Mouse (Mus musculus) midbrain, embryonic 15.5 days (tissue): ENCODE data around the gene Cmip. TPM values are rescaled to one million over a fixed set of nuclear protein-coding genes. Genes with fewer than 3 reads are reported as not detected.

Experiments
- ATAC-seq: fragments of 200-750 bp; cut with Nextera tagmentation; replicated peaks from 2 replicates; pipeline ENCODE4 v1.8.0; 2017; ENCODE audit warnings: moderate TSS enrichment
- H3K27ac ChIP-seq: fragments of 300-500 bp; sonication (generic); 2 replicates; pipeline ENCODE4 v1.5.1; 2015; ENCODE audit warnings: mild to moderate bottlenecking, inconsistent platforms
- H3K27me3 ChIP-seq: fragments of 300-500 bp; sonication (generic); replicated peaks from 2 replicates; pipeline ENCODE4 v1.6.1; 2015; ENCODE audit warnings: inconsistent platforms
- H3K36me3 ChIP-seq: fragments of 300-500 bp; sonication (generic); replicated peaks from 2 replicates; pipeline ENCODE4 v1.6.1; 2015; ENCODE audit warnings: inconsistent platforms
- H3K4me1 ChIP-seq: fragments of 300-500 bp; sonication (generic); 2 replicates; pipeline ENCODE4 v1.6.1; 2015; ENCODE audit warnings: inconsistent platforms
- H3K4me2 ChIP-seq: fragments of 300-500 bp; sonication (generic); 2 replicates; pipeline ENCODE4 v1.6.1; 2015; ENCODE audit warnings: inconsistent platforms, mild to moderate bottlenecking, moderate library complexity
- H3K4me3 ChIP-seq: fragments of 300-500 bp; sonication (generic); 2 replicates; pipeline ENCODE4 v1.5.1; 2015; ENCODE audit warnings: mild to moderate bottlenecking, inconsistent platforms
- H3K9ac ChIP-seq: fragments of 300-500 bp; sonication (generic); 2 replicates; pipeline ENCODE4 v1.6.1; 2015; ENCODE audit warnings: mild to moderate bottlenecking, inconsistent platforms
- H3K9me3 ChIP-seq: fragments of 300-500 bp; sonication (generic); 2 replicates; pipeline ENCODE4 v1.6.1; 2016; ENCODE audit warnings: inconsistent platforms
- WGBS: fragments of 180-500 bp; shearing (Covaris S2); methylation state at CpG from one replicate; pipeline ENCODE4 v1.1.7; 2015; ENCODE audit warnings: mixed read lengths; 5-methylcytosine and 5-hydroxymethylcytosine counted together
- polyA plus RNA-seq: library from polyadenylated mRNA; unstranded; fragments of >200 nt; fragmentation: Nextera tagmentation; extraction: Ambion mirVana; gene quantifications from 2 replicates; pipeline ENCODE4 v1.2.1, GENCODE M21; 2015

Cmip gene
- polyA plus RNA-seq, 1 experiment from 2014 or later = 188 TPM

DNA sequence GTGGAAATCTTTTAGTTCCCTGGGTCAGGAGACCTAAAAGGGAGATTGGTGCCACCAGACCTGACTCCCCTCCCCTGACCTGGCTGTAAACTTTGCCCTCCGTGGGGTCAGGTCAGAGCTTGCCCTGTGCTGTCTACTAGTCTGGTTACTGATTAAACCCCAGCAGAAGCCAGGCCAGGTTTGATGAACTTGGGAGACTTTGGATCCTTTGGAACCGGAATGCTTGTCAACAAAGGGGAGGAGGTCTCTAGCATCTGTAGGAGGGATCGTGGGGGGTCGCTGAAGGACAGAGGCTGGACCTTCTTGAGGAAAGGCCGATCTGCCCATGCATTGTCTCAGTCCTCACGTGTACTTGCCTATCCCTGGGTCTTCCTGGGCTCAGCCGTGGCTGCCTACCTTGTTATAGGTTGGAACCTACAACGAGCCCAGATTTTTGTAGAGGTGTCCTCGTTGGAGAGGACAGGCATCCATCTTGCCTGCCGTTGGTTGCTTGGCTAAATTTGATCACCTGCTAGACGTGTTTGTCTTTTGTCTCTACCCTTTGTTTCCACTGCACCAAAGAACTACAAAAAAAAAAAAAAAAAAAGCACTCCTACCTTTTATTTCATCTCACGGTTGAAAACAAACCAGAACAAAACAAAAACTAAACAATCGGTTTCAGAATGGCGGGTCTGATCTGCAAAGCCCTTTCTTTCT, 3.5 kb downstream of the Cmip start:
- Histone ChIP-seq H3K9ac (peak overlapping the region; percentile 99), H3K4me3 (peak overlapping the region; percentile 100), H3K4me2 (peak overlapping the region; percentile 87), H3K27ac (peak overlapping the region; percentile 92), H3K27me3 (no peaks in the 10 kb centered on the region), H3K36me3 (no peaks in the 10 kb centered on the region), H3K9me3 (no peaks in the 10 kb centered on the region), H3K4me1 (peaks cover 52% of the 10 kb centered on the region)
- WGBS = 10% methylated on average over 14 of the region's 14 CpGs
- no peak for ATAC-seq

DNA sequence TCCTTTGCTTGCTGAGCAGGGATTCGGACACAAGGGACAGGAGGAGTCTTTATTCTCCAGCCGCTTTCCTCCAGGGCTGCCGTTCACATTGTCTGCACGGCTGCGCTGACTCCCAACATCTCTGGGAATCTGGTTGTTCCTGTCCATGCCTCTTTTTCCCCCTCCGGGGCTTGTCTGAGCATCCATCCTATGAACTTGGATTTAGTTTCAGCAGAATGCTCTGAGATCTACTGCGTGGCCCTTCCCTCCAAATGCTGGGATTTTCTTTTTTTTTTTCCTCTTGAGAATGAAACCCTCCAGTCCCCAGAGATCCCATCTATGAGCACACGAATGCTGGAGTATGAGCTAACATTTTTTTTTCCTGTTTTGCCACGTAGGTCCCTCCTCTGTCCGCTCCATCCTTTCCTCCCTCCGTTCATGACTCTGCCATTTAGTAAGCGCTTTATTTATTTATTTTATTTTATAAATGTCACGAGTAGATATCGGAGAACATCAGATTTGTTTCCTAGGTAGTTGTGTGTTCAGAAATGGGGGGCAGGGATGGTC, 4.1 kb downstream of the Cmip start:
- whole genome bisulfite sequencing = 17% methylated on average over 14 of the region's 14 CpGs
- Histone ChIP-seq H3K4me1 (peaks cover 52% of the 10 kb centered on the region), H3K27me3 (no peaks in the 10 kb centered on the region), H3K27ac (peak overlapping the region; percentile 92), H3K36me3 (no peaks in the 10 kb centered on the region), H3K9me3 (no peaks in the 10 kb centered on the region), H3K4me2 (peak overlapping the region; percentile 87), H3K9ac (peak overlapping the region; percentile 99), H3K4me3 (peak overlapping the region; percentile 100)
- ATAC-seq = no peak

DNA sequence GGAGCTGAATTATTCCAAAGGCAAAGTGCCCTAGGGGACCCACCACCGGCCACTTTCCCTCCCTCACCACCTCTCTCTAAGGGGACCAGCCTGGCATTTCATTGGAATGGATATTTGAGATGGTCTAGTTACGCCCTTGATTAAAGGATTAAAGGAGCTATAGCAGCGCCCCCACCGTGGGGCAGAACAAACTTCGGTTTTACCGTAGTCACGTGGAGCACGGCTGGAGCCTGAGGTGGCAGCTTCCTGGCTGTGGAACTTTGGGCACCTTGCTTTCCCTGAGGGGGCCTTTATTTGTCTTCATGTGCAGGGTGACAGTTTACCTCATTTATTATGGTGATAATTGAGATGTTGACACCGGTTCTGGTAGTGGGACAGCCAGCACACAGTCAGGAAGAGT, 4.8 kb downstream of the Cmip start:
- Histone ChIP-seq H3K4me3 (peak overlapping the region; percentile 100), H3K4me2 (peak overlapping the region; percentile 87), H3K9ac (peak overlapping the region; percentile 99; the same call in 1 of the 2 replicates), H3K4me1 (peaks cover 52% of the 10 kb centered on the region), H3K36me3 (no peaks in the 10 kb centered on the region), H3K27ac (peak overlapping the region; percentile 92; the same call in 1 of the 2 replicates), H3K27me3 (no peaks in the 10 kb centered on the region), H3K9me3 (no peaks in the 10 kb centered on the region)
- WGBS = 11% methylated on average over 9 of the region's 9 CpGs
- no peak for ATAC-seq

DNA sequence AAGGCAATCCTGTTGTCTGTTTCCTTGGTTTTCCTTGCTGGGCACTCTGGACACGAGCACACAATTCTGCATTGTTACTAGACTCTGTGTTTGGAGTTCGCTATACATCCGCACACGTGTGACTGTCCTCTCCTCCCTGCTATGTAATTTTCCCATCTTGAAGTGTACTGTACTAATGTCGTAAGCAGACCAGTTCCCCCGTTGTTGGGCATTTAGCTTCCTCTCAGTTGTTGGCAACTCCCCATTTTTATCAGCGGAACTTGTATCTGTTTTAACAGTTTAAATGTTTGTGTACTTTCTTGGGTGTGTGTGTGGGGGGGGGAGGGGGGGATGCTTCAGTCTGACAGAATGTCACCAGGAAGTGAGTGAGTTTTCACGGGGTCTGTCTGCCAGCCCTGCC, 5.8 kb downstream of the Cmip start:
- H3K4me1 ChIP-seq = peaks cover 61% of the 10 kb centered on the region

DNA sequence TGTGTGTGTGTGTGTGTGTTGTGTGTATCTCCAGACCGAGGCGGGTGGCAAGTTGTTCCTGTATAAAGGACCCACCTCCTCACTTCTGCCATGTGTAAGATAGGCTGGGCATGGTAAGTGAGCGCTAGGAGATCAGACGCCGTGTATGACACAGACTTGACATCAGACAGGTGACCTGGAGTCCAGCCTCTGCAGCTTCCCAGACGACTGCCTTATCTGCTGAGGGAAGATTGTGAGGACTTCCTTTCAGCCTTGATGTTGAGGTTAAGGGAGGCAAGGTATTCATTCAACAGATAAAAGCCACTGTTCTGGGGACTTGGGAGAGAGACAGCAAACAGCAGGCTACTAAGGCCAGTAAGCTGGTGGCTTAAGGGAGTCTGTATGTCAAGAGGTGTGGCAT, 6.6 kb downstream of the Cmip start:
- Histone ChIP-seq H3K4me1 (peaks cover 62% of the 10 kb centered on the region), H3K4me2 (no peak overlapping the region), H3K36me3 (no peaks in the 10 kb centered on the region), H3K4me3 (no peak overlapping the region), H3K9ac (no peak overlapping the region), H3K27ac (no peak overlapping the region), H3K9me3 (no peaks in the 10 kb centered on the region), H3K27me3 (no peaks in the 10 kb centered on the region)
- ATAC-seq = no peak
- 56% methylated on average over 6 of the region's 6 CpGs for WGBS

More for the DNA sequence above, 5.8 kb downstream of the Cmip start:
- no peaks in the 10 kb centered on the region for H3K9me3 ChIP-seq
- no peaks in the 10 kb centered on the region for H3K27me3 ChIP-seq
- H3K36me3 ChIP-seq = no peaks in the 10 kb centered on the region
- no peak for ATAC-seq
- no peak overlapping the region for H3K4me3 ChIP-seq
- H3K9ac ChIP-seq = no peak overlapping the region
- WGBS = 65% methylated on average over 8 of the region's 8 CpGs
- H3K4me2 ChIP-seq = no peak overlapping the region
- H3K27ac ChIP-seq = no peak overlapping the region

DNA sequence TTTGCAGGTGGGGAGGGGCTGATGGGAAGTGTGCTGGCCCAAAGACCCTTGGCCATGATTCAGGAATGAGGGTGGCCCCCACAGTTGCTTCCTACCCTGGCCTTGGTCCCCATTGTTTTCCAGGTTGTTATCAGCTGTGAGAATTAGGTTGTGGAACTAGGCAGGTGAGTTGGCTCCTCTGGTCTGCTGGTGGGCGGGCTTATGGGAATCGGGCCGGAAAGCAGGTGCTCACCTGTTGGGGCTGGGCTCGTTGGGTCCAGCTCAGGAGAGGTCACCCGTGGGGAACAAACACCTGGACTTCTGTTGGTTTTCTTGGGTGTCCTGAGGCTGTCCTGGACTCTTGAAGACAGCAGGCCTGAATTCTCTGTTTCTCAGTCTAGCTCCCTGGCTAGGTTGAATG, 8.2 kb downstream of the Cmip start:
- H3K4me2 ChIP-seq = no peak overlapping the region
- no peaks in the 10 kb centered on the region for H3K36me3 ChIP-seq
- no peak overlapping the region for H3K9ac ChIP-seq
- no peaks in the 10 kb centered on the region for H3K9me3 ChIP-seq
- 92% methylated on average over 5 of the region's 5 CpGs for WGBS
- peaks cover 45% of the 10 kb centered on the region for H3K4me1 ChIP-seq
- H3K27ac ChIP-seq = no peak overlapping the region
- no peaks in the 10 kb centered on the region for H3K27me3 ChIP-seq
- no peak overlapping the region for H3K4me3 ChIP-seq
- no peak for ATAC-seq

DNA sequence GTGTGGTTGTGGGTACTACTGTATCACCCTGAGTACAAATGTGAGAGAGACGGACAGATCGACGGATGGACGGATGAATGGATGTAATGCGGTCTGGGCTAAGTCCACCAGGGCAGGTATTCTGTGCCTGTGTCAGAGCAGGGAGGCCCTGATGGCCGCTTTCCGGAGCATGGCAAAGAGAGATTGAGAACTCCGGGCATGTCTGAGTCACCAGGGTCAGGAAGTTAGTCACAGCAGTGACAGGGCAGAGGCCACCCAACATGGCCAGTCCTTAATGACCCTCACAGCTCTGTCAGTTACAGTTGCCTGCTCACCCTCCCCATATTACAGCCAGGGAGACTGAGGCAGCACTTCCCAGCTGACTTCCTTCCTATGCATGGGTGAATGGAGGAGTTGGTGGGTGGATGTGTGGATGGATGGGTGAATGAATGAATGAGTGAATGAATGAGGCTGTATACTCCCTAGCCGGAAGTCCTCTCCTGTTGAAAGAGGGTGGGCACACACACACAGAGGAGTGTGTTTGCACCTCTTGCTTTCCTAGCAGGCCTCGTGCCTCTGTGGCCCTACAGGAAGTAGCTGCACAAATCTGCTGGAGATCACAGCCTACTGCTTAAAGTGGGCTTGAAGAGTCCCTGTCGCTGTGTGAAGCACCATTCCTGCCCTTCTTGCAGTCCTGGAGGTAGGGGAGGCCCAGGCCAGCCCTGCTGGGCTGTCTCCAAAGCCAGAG, 10.7 kb downstream of the Cmip start:
- Histone ChIP-seq H3K36me3 (no peaks in the 10 kb centered on the region), H3K27me3 (no peaks in the 10 kb centered on the region), H3K9ac (no peak overlapping the region), H3K4me2 (no peak overlapping the region), H3K4me3 (no peak overlapping the region), H3K9me3 (no peaks in the 10 kb centered on the region), H3K27ac (no peak overlapping the region), H3K4me1 (peaks cover 23% of the 10 kb centered on the region)
- ATAC-seq = no peak
- WGBS = 87% methylated on average over 11 of the region's 11 CpGs

DNA sequence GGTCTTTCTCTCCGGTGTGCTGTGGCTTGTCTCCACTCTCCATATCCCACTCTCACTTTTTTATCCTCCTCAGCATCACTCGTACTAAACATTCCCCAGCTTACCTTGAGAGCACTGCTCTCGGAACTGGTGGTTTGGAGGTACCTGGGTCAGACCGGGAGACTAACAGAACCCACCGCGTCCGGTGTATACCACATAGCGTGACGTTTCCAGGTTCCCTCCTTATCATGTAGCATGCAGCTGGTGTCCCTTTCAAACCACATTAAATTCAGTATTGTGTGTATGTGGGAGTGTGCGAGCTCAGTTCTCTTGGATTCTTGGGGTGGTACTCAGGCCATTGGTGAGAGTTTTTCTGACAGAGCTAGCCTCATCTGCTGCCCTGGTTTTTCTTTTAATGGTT, 21.4 kb downstream of the Cmip start:
- H3K4me3 ChIP-seq = no peak overlapping the region
- peak overlapping the region; percentile 68 for H3K27ac ChIP-seq
- peaks cover 36% of the 10 kb centered on the region for H3K4me1 ChIP-seq
- 78% methylated on average over 10 of the region's 10 CpGs for WGBS
- peak overlapping the region; percentile 27 for H3K4me2 ChIP-seq
- no peaks in the 10 kb centered on the region for H3K27me3 ChIP-seq
- H3K36me3 ChIP-seq = no peaks in the 10 kb centered on the region
- ATAC-seq = no peak
- no peak overlapping the region for H3K9ac ChIP-seq
- H3K9me3 ChIP-seq = no peaks in the 10 kb centered on the region

DNA sequence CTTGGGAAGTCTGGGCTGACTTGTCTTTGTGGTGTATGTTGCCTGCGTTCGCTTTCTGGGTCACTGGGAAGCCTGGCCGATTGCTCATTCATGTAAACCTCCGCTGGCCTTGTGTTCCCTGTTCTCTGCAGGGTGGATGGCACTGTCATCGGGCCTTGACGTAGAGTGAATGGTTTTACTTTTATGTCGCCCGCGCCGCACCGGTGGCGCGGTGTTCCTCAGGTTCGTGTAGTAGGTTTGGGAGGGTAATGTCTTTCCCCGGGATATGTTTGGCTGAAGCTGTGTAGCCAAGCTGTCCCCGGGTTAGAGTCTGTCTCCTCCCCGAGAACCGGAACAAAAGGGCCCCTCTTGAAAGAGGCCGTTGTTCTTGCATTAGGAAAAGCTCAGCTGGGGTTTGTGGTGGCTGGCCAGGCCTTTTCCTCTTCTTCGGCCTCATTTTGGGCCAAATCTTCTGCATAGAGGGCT, 21.8 kb downstream of the Cmip start:
- Histone ChIP-seq H3K9me3 (no peaks in the 10 kb centered on the region), H3K27me3 (no peaks in the 10 kb centered on the region), H3K4me2 (peak overlapping the region; percentile 27), H3K9ac (no peak overlapping the region), H3K36me3 (no peaks in the 10 kb centered on the region), H3K27ac (peak overlapping the region; percentile 68), H3K4me1 (peaks cover 40% of the 10 kb centered on the region), H3K4me3 (no peak overlapping the region)
- WGBS = 14% methylated on average over 20 of the region's 20 CpGs
- ATAC-seq = no peak

DNA sequence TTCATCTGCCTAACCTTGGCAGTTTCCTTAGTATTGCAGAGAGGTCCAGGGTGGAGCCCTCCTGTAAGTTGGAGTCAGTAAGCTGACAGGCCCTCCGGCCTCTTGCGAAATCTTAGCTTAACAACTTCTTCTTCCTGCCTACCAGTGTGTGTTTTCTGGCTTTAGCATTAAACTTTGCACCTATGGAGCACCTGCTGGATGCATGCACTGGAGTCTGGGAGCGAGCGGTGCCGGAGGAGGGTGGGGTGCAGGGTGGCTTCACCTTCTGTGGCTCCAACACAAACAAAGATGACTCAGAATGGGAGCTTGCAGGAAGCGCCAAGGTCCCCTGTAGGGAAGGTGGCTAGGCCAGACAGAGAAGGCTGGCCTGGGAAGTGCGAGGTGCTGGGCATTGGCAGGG, 23.6 kb downstream of the Cmip start:
- WGBS = 89% methylated on average over 7 of the region's 7 CpGs
- H3K4me3 ChIP-seq = no peak overlapping the region
- no peak for ATAC-seq
- no peaks in the 10 kb centered on the region for H3K36me3 ChIP-seq
- H3K4me2 ChIP-seq = no peak overlapping the region
- H3K27ac ChIP-seq = no peak overlapping the region
- H3K27me3 ChIP-seq = no peaks in the 10 kb centered on the region
- H3K9ac ChIP-seq = no peak overlapping the region
- no peaks in the 10 kb centered on the region for H3K9me3 ChIP-seq
- H3K4me1 ChIP-seq = peaks cover 51% of the 10 kb centered on the region

DNA sequence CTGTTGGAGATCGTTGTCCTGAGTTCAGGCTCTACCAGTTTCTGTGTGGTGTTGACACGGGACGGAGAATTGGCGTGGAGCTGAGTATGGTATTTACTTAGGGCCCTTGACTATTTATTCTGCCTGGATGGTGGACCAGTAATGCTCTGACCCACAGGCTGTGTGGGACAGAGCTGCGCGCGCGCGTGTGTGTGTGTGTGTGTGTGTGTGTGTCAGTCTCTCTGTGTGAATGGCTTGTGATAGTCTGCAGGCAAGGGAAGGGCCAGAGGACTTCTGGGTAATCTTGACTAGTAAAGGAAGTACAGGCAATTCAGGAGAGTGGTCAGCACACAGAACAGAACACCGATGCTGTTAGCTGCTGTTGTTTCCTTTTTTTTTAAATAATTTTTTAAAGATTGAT, 24.8 kb downstream of the Cmip start:
- Histone ChIP-seq H3K9ac (no peak overlapping the region), H3K4me2 (no peak overlapping the region), H3K27me3 (no peaks in the 10 kb centered on the region), H3K4me1 (peaks cover 51% of the 10 kb centered on the region), H3K27ac (no peak overlapping the region), H3K9me3 (no peaks in the 10 kb centered on the region), H3K4me3 (no peak overlapping the region), H3K36me3 (no peaks in the 10 kb centered on the region; the same call in 1 of the 2 replicates)
- no peak for ATAC-seq
- WGBS = 89% methylated on average over 10 of the region's 10 CpGs

DNA sequence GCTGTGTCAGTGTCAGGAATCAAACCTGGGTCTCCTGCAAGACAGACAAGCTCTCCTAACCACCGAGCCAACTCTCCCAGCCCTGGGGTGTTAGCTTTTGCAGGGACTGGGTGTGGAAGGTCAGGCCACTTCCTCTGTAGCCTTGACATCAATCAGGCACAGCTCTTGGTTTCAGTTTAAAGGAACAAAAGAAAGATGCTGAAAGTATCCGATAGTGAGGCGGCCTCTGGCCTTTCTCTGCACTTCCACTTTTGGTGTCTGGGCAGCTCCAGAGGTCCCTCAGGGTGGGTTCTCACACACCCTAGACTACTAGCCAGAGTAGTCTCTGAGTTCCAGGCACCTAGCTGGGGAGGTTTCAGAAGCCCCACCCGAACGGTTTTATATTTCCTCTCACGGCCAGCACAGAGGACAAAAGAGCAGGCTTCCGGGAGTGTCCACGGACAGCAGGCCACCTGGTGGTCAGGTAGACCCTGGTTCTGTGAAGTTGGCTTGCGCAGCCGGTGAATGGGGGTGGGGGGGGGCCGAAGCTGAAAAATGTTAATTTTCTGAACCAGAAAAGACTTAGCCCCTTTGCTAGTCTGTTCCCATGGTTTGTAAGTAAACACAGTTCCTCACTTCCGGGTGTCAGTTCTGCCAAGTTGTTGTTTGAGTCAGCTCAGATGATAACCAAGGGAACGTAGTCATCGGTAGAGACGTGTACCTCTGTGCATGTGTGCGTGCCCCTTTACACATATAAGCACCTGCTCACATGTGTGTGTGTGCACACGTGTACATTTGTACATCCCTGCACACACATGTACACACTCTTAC, 25.5 kb downstream of the Cmip start:
- no peak overlapping the region for H3K4me2 ChIP-seq
- no peak overlapping the region for H3K9ac ChIP-seq
- 67% methylated on average over 17 of the region's 17 CpGs for WGBS
- H3K27ac ChIP-seq = no peak overlapping the region
- H3K27me3 ChIP-seq = no peaks in the 10 kb centered on the region
- no peak overlapping the region for H3K4me3 ChIP-seq
- ATAC-seq = no peak; the same call in 1 of the 2 replicates
- no peaks in the 10 kb centered on the region; the same call in 1 of the 2 replicates for H3K36me3 ChIP-seq
- peaks cover 51% of the 10 kb centered on the region for H3K4me1 ChIP-seq
- H3K9me3 ChIP-seq = no peaks in the 10 kb centered on the region
